Mouse (Mus musculus): ENCODE measurements around the gene Ank3.

DNA sequence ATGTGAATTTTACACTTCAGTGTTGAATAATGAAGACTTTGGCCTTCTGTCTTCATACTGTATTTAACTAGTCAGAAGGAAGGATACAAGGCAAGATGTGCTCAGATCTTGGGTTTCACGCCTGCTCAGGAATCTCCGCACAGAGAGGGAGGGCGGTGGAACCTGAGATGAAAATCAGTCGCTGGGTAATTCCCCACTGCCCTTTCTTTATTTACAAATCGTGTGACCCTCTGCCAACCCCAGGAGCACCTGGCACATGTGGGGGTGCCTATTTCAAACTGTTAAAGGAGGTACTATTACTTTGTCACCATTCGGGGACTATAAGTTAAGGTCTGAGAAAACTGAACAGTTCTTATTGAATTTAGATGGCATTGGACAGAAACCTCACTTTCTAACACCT lies 148.1 kb downstream of the Ank3 start:
- no peak for TF ChIP-seq EP300 (IDR thresholded peaks at IDR 0.05; ENCODE audit: low read depth)
- TF ChIP-seq CTCF (IDR thresholded peaks at IDR 0.05; ENCODE audit: low read depth): no peak
